Mouse (Mus musculus) MEL (cell line): ENCODE measurements around the gene Tnp2. TPM values are rescaled to one million over a fixed set of nuclear protein-coding genes. Genes with fewer than 3 reads are reported as not detected.
"Not testable (repeated sequence)": the region's sequence is repeated elsewhere in the genome, so short reads cannot be mapped to it uniquely, and the experiment has no call there.

ENCODE experiments used
- DNase-seq: peaks from one replicate; pipeline ENCODE4 v3.0.0; 2011; ENCODE audit warnings: low read depth, low spot score
- H3K27ac ChIP-seq: 2 replicates; pipeline ENCODE4 v1.5.1; 2012; ENCODE audit warnings: low read depth, mild to moderate bottlenecking, control low read depth, low read length, moderate library complexity; ENCODE audit not compliant: control insufficient read depth
- H3K27me3 ChIP-seq, 2 experiments: fragments of 150-350 bp in 1 of 2; sonication (generic) in 1 of 2; 2 replicates each; pipeline ENCODE4 v1.6.1; 2012; ENCODE audit warnings: low read length in 2 of 2, mild to moderate bottlenecking in 2 of 2, improper control_type of control experiment in 1 of 2, moderate library complexity in 1 of 2; ENCODE audit not compliant: insufficient read depth in 2 of 2, control insufficient read depth in 1 of 2
- H3K36me3 ChIP-seq, 2 experiments: 2 replicates each; pipeline ENCODE4 v1.6.1; 2012 to 2014; ENCODE audit warnings: low read length in 2 of 2, improper control_type of control experiment in 1 of 2, inconsistent platforms in 1 of 2, mild to moderate bottlenecking in 1 of 2; ENCODE audit not compliant: insufficient read depth in 2 of 2, control insufficient read depth in 1 of 2
- H3K4me1 ChIP-seq, 2 experiments: fragments of 150-350 bp in 1 of 2; sonication (generic) in 1 of 2; 2 replicates each; pipeline ENCODE4 v1.6.1; 2012; ENCODE audit warnings: low read length in 2 of 2, improper control_type of control experiment in 1 of 2, mild to moderate bottlenecking in 1 of 2; ENCODE audit not compliant: insufficient read depth in 2 of 2, control insufficient read depth in 1 of 2
- H3K4me3 ChIP-seq, 2 experiments: fragments of 150-350 bp in 1 of 2; sonication (generic) in 1 of 2; 2 replicates each; pipeline ENCODE4 v1.5.1; 2012; ENCODE audit warnings: low read depth in 2 of 2, low read length in 2 of 2, mild to moderate bottlenecking in 2 of 2, moderate library complexity in 2 of 2, control low read depth in 1 of 2, improper control_type of control experiment in 1 of 2; ENCODE audit not compliant: control insufficient read depth in 1 of 2, insufficient read depth in 1 of 2
- H3K79me2 ChIP-seq: 2 replicates; pipeline ENCODE4 v1.6.1; 2012; ENCODE audit warnings: mild to moderate bottlenecking, low read length, moderate library complexity; ENCODE audit not compliant: control insufficient read depth, poor library complexity, insufficient read depth
- H3K9ac ChIP-seq: 2 replicates; pipeline ENCODE4 v1.6.1; 2012; ENCODE audit warnings: low read depth, mild to moderate bottlenecking, control low read depth, low read length, moderate library complexity; ENCODE audit not compliant: control insufficient read depth, poor library complexity, severe bottlenecking
- H3K9me3 ChIP-seq: fragments of 150-350 bp; sonication (generic); replicated peaks from 2 replicates; pipeline ENCODE4 v1.6.1; 2012; ENCODE audit warnings: mild to moderate bottlenecking, low read length, improper control_type of control experiment, moderate library complexity; ENCODE audit not compliant: insufficient read depth
- CHD2 ChIP-seq: IDR thresholded peaks from 2 replicates; pipeline ENCODE4 v1.6.1; 2011; ENCODE audit warnings: low read length, improper control_type of control experiment
- MAFK ChIP-seq: IDR thresholded peaks from 2 replicates; pipeline ENCODE4 v1.6.1; 2011; ENCODE audit warnings: low read depth, mild to moderate bottlenecking, low read length, improper control_type of control experiment, borderline replicate concordance
- MAX ChIP-seq: IDR thresholded peaks from 2 replicates; pipeline ENCODE4 v1.6.1; 2011; ENCODE audit warnings: low read length, improper control_type of control experiment
- MYC ChIP-seq: IDR thresholded peaks from 2 replicates; pipeline ENCODE4 v1.6.1; 2011; ENCODE audit warnings: low read depth, mild to moderate bottlenecking, low read length, improper control_type of control experiment, moderate library complexity
- POLR2AphosphoS2 ChIP-seq: IDR thresholded peaks from 2 replicates; pipeline ENCODE4 v1.6.1; 2011; ENCODE audit warnings: low read length, improper control_type of control experiment
- RAD21 ChIP-seq: IDR thresholded peaks from 2 replicates; pipeline ENCODE4 v1.6.1; 2011; ENCODE audit warnings: mild to moderate bottlenecking, low read depth, low read length, improper control_type of control experiment
- ZNF384 ChIP-seq: IDR thresholded peaks from 2 replicates; pipeline ENCODE4 v1.6.1; 2012; ENCODE audit warnings: low read depth, mild to moderate bottlenecking, inconsistent platforms, low read length, improper control_type of control experiment
- polyA plus RNA-seq, 2 experiments: library from polyadenylated mRNA; stranded (reverse) in 1 of 2; unstranded in 1 of 2; fragments of >175 nt in 1 of 2; fragments of >200 nt in 1 of 2; gene quantifications; 2 replicates each; pipeline versions ENCODE4 v1.2.1 to v1.2.4; 2012; ENCODE audit warnings: low replicate concordance in 2 of 2, low read depth in 1 of 2; ENCODE audit not compliant: insufficient read length in 2 of 2, insufficient read depth in 1 of 2, missing spikeins in 1 of 2
- total RNA-seq: library from RNA; depleted of rRNA; stranded (reverse); fragments of 300-350 nt; gene quantifications from 2 replicates; pipeline ENCODE4 v1.2.3, GENCODE M21; 2012

The Tnp2 gene
- total and polyA plus RNA-seq, 3 experiments, result not detected

GRCm38 (mm10) chr16:10812865-10813371, 24.5 kb upstream of the Tnp2 start, which contains the start of gene Gm11172:
Gene Gm11172 (plus strand): TSS chr16:10812915.
- Histone ChIP-seq H3K4me3 (no peak within 1 kb of the TSS), H3K27ac (no peak within 1 kb of the TSS), H3K79me2 (no peaks in the 10 kb centered on the region)
- TF ChIP-seq MAX (no peak), MYC (no peak)
- TF ChIP-seq, all 39 proteins: peak for 0
- no peak for DNase-seq
- Histone ChIP-seq H3K9ac (no peak within 1 kb of the TSS), H3K36me3 (peaks cover 0 to 10% of the 10 kb centered on the region in 2 experiments; a peak in 2 of 4 replicates), H3K4me1 (peaks cover 5 to 22% of the 10 kb centered on the region in 2 experiments; a peak in 3 of 4 replicates), H3K27me3 (peaks cover 5 to 10% of the 10 kb centered on the region in 2 experiments; a peak in 3 of 4 replicates), H3K9me3 (no peaks in the 10 kb centered on the region)

- H3K9ac ChIP-seq, result no peak overlapping the region
- no peak for DNase-seq
- H3K4me1 ChIP-seq, result peaks cover 5 to 22% of the 10 kb centered on the region in 2 experiments; a peak in 3 of 4 replicates
- no peaks in the 10 kb centered on the region for H3K79me2 ChIP-seq
- H3K9me3 ChIP-seq, result no peaks in the 10 kb centered on the region
- H3K27me3 ChIP-seq, result peaks cover 10 to 18% of the 10 kb centered on the region in 2 experiments
- no peak overlapping the region for H3K4me3 ChIP-seq
- no peak overlapping the region for H3K27ac ChIP-seq
- TF ChIP-seq POLR2AphosphoS2, result no peak
- TF ChIP-seq, all 39 proteins: peak for 0
- H3K36me3 ChIP-seq, result peaks cover 0 to 10% of the 10 kb centered on the region in 2 experiments; a peak in 2 of 4 replicates
Measured at GRCm38 (mm10) chr16:10810376-10810775, 21.9 kb upstream of the Tnp2 start.

DNA sequence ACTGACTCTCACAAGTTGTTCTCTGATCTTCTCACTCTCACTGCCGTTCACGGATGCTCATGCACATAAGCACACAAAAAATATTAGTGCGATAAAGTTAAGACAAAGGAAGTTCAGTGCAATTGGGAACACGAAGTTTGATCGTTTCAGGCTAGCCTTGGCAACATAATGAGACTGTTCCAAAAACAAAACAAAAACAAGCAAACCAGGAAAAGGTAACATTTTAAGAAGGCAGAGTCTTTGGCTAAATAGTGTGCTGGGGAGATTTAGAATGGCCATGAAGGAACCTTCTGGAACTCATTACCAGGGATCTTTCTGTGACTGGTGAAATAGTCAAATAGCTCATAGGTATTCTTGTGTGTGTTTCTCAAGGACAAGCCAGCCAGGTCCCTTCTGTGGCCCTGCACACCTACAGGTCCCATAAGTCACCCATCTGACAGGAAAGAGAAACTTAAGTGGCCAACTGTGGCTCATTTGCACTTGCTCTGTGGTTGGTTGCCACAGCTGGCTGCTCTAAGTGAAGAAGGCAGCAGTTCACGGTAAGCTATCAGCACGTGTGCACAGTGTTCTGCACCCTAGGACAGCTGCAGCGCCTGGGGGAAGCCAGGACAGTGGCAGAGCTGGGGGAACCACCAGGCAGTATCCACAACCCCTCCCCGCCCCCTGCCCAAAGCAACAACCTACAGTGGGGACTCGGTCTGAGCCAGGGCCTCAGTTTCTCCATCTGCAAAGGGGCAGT, 17.5 kb upstream of the Tnp2 start, which contains the start of gene Prm1:
Gene Prm1, minus strand, starts transcription at position 51 of the 739 bp plus-strand sequence.
- Histone ChIP-seq H3K9me3 (no peaks in the 10 kb centered on the region), H3K36me3 (no peaks in the 10 kb centered on the region), H3K27me3 (peaks cover 10 to 18% of the 10 kb centered on the region in 2 experiments), H3K4me3 (no peak within 1 kb of the TSS), H3K4me1 (no peaks in the 10 kb centered on the region), H3K79me2 (no peaks in the 10 kb centered on the region), H3K9ac (no peak within 1 kb of the TSS), H3K27ac (no peak within 1 kb of the TSS)
- TF ChIP-seq MAFK (no peak), RAD21 (no peak), CHD2 (no peak), ZNF384 (no peak)
- no peak for DNase-seq

- not testable (repeated sequence) for H3K79me2 ChIP-seq, DNase-seq, H3K9ac ChIP-seq, H3K4me1 ChIP-seq, H3K36me3 ChIP-seq, H3K9me3 ChIP-seq, H3K27me3 ChIP-seq, H3K27ac ChIP-seq, H3K4me3 ChIP-seq
Measured at GRCm38 (mm10) chr16:10802420-10802819, 14.0 kb upstream of the Tnp2 start.
